Mouse (Mus musculus): Measurements from ENCODE around the gene B430306N03Rik.
"Not testable (repeated sequence)": the region's sequence is repeated elsewhere in the genome, so short reads cannot be mapped to it uniquely, and the experiment has no call there.

B430306N03Rik gene

DNA sequence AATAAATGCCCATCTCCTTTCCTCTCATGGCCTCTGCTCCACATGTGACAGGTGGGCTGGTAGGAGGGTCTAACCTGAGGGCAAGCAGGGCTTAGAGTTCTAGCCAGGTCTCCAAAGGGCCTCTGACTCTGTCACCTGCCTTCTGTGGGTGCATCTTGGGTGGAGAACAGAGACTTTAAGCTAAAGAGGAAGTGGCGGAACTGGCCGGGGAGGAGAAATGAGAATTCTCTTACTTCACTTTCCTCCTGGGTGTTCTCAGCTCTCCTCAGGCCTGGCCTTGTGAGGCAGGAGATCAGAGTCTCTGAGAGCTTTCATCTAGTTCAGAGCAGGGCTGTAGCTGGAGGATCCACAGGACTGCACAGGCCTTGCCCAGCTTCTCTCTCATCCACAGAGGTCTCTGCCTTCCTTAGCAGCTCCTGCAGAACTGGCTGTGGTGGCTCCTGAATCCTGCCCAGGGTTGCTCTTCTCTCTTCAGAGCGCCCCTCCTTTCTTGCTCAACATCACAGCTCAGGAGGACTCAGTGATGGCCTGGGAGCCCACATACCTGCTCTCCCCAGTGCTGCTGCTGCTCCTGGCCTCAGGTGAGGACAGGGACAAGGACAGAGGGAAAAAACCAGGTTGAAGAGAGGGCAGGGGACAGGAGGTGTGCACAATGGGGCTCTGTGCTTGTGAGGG lies at the start of gene B430306N03Rik:
Gene B430306N03Rik (plus strand): TSS at position 237 of the 675 bp plus-strand sequence.
- not testable (repeated sequence) for DNase-seq (ENCODE audit: low spot score)

DNA sequence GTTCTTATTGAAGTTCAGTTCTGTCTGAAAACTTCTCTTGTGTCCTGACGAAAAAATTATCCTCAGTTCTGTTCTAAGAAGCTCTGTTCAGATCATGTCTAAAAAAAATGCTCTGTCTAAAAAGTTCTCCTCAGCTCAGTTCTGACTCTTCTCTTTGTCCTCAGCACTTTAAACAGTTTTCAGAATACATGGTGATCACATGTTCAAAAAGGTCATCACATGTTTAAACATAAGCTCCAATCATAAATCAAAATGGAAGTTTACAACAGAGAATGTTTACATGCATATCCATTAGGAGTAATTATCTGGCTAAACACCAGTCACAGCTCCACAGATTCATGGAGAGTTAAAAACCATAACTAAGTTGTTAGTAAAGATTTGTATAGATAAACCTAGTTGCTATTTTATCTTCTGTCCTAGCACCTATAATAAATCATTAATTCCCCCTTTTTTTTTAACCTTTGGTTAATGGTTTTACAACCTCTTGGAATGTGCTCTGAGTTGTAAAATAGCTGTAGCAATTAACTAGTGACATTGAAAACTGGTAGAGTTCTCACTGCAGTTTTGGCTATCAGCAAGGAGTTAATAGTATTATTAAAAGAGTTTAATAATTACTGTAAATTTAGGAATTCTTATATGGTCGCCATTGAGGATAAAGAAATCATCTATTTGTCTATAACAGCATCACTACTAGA lies 49.2 kb upstream of the B430306N03Rik start:
- no peak for DNase-seq (ENCODE audit: low spot score)

DNA sequence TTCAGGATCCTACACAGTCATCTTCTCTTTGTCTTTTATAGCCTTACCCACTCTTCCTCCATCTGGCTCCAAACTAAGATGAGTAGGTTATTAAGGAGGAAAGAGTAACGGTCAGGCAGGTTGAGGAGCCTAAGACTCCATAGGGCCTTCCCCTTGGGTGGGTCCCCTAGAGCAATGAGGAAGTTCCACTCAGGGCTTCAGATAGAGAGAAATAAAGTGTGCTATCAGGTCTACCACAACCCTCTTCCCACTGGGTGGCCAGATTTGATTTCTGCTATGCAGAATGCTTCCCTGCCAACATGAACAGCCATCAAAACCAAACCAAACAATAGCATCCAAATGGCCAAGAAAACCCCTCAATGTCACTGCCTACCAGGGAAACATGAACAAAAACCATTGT lies 48.4 kb upstream of the B430306N03Rik start:
- DNase-seq (ENCODE audit: low spot score): no peak

DNA sequence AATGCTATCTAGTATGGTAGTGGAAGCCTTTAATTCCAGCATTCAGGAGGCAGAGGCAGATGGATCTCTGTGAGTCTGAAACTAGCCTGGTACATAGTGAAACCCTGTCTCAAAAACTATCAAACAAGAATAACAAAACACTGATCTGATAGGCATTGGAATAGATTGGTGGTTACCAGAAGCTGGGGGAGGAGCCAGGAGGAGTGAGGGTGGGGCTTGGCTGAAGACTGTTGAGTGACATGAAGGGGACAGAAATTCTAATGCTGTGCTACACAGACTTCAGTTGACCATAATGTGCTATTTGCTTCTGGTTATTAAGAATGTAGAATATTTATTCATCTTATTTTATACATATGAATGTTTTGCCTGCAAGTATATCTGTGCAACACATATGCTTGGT lies 47.7 kb upstream of the B430306N03Rik start:
- DNase-seq (ENCODE audit: low spot score): no peak

DNA sequence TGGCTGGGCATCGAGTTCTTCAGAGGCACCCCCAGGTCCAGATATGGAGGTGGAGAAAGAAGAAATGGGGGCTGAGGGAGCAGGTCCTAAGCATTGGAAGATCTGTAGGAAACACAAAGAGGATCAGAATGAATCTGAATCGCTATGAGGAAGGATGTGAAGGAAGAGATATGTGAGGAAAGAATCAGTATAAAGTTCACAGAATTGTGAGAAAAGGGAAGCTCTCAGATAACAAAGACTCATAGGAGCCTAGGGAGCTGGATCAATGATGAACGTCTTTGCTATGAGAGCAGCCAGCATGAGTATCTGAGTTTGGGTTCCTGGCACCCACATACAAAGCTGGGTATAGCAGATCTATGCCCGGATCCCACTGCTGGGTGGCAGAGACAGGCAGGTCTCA lies 46.1 kb upstream of the B430306N03Rik start:
- no peak for DNase-seq (ENCODE audit: low spot score)

DNA sequence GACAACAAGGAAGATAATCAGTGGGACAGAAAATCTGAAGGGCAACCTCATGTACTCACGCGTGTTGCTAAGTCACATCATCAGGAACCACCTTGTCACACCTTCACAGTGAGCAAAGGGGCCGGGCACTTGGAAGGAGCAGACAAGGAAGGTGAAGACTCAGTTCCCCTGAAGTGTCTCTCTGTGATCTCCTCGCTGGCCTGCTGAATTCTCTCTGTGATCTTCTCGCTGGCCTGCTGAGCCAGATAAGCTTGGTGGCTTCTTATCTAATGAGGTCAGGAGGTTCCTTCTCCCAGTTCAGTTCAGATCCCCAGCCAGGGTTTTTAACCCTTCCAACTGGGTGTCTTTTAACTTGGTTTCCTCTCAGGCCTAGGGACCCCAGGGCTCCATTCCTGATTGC lies 43.8 kb upstream of the B430306N03Rik start:
- no peak for DNase-seq (ENCODE audit: low spot score)

DNA sequence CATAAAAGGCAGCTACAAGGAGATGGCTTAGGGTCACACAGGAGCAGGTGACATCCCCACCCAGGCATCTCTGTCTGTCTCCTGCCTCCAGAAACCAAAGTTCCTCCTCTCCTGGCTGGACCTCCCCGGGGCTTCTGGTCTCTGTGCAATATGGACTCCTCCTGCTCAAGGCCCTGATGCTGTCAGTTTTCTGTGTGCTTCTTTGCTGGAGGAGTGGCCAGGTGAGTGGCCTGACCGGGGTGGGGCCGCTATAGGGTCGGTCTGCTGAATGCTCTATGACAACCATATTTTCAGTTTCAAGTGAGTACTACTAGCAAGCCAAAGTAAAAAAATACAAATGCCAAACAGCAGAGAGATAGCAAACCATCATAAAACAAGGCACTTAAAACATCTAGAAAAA lies 43.3 kb upstream of the B430306N03Rik start:
- DNase-seq (ENCODE audit: low spot score): no peak

DNA sequence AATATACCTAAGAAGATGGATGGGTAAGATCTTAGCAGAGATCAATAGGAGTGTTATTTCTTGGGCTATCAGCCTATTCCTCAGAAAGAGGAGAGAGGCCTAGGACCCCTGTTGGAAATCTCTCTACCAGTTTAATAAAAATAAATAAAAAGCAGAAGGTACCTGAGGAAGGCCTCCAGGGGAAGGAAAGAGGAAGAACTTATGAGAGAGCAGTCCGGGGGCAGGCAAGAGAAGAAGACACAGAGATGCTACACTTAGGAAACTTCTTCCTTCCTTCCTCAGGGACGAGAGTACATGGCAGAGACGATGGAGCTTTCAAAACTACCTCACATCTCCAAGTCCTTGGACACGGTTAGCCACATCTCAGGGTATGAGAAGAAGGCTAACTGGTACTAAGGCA lies 41.8 kb upstream of the B430306N03Rik start:
- no peak for DNase-seq (ENCODE audit: low spot score)

DNA sequence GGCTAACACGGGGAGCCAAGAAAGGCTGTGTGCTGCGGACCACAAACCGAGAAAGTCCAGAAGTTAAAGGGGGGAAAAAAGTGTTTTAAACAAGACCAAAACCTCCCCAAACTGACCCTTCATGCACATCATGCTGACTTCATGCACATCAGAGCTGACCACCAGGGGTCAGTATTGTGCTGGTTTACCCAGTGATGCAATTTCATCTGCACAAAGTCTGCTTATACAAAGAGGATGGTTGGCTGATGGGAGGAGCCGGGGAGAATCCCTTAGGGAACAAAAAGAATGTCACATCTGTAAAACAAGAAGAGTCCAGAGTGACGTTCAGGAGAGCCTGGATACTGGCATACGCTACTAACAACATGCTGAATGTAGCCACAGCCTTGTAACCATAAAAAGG lies 41.1 kb upstream of the B430306N03Rik start:
- DNase-seq (ENCODE audit: low spot score): peak; percentile 89

DNA sequence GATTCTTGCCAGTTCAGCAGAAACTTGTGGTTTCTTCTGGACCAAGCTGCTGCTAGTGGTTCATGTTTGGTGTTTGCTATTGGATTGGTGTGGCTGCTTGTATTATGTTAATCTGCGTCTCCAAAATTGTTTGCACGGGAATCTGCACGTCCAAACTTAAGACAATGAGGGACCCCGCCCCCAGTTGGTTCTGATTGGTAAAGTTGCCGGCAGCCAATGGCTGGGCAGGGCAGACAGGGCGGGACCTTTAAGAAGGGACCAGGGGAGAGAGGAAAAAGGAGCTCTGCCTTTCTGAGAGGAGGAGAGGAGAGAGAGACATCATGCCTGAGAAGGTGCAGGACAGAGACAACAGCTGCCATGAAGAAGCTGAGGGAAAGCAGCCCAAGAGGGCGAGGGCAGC lies 40.2 kb upstream of the B430306N03Rik start:
- DNase-seq (ENCODE audit: low spot score): no peak

DNA sequence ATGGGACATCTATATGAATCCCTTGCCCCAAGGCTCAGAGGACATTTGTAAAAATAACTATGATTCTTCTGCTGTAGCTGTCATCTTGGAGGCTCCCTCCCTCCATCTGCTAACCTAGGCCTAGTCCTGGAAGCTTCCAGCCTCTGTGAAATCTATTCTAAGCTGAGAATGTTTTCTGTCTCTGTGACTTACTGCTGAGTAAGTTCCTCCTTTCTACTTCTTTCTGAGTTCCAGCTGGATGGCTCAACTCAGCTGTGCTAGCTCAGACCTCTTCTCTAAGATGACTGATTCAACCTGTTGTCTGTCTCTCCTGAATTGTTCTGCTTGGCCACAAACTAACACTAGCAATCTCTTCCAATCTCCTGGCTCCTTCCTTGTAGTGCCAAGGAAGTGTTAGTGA lies 37.6 kb upstream of the B430306N03Rik start:
- no peak for DNase-seq (ENCODE audit: low spot score)

DNA sequence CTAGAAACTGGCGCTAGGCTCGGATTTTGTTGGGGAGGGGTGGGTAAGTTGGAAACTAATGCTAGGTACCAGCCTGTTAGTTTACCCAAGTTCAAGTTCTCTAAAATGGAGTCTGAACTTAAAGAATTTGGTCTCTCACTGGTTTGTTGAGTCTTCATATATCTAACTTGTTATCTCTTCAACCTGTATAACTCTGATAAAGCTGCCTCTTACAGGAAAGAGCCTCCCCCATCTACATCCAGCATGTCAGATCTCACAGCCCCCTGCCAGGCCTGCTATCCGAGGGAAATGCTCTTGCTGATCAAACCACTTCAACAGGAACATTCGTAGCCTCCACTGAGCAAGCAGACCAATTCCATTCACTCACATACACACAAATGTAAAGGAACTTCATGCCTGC lies 36.9 kb upstream of the B430306N03Rik start:
- DNase-seq (ENCODE audit: low spot score): no peak

DNA sequence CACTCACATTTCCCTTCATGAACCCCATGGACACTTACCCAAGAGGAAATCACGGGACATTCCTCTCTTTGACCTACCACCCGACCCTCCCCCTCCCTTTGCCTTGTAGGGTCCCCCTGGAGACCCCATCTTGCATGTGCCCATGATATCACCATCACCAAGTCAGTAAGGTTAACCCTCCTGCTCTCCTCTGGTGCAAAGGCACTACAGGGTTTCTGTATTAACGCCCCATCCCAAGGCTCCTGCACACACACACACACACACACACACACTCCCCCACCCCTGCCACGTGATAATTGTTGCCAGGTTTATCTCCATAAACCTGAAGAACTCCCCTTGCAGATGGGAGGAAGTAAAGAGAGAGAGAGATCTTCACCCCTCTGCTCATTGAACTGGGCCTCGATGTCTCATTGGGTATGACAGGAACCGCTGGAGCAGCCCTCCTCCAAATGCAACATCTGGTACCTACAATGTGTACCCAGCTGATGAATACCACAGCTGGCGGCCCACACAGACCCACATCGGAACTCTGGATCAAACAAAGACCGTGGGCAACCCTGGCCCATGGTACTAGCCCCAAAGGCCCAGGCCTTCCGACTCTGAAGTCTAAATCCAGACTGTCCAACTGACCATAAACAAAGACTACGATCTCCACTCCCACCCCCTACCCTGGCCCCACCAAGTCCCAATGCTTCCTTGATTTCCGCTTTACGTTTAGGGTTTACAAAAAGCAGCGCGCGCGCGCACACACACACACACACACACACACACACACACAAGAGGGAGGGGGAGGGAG lies 34.8 kb upstream of the B430306N03Rik start:
- DNase-seq (ENCODE audit: low spot score): no peak

DNA sequence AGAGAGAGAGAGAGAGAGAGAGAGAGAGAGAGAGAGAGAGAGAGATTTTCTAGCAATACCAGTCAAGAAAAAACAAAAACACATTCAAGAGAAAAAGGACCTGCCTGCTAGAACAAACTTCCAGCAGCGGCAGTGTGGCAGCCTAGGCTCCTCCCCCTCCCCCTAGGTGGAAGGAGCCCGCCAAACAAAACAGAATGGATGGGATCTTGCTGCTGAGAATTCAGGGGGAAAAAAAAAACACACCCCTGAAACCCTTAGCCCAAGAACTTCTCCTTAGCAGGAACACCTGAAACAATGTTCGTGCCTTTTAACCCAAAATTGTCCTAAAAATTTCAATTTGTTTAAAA lies 34.2 kb upstream of the B430306N03Rik start:
- DNase-seq (ENCODE audit: low spot score): no peak

DNA sequence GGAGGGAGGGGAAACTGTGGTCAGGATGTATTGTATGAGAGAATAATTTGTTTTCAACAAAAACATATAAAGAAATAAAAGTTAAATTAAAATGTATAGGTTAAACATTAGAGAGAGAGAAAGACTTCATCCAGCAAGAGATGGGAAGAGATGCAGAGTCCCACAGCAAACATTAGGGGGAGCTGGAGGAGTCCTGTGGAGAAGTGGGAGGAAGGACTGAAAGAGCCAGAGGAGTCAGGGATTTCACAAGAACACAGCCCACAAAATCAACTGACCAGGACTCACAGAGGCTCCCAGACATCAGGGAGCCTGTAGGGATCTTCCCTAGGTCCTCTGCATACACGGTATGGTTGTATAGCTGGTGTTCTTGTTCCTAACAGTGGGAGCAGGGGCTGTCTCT lies 29.2 kb upstream of the B430306N03Rik start:
- DNase-seq (ENCODE audit: low spot score): no peak

DNA sequence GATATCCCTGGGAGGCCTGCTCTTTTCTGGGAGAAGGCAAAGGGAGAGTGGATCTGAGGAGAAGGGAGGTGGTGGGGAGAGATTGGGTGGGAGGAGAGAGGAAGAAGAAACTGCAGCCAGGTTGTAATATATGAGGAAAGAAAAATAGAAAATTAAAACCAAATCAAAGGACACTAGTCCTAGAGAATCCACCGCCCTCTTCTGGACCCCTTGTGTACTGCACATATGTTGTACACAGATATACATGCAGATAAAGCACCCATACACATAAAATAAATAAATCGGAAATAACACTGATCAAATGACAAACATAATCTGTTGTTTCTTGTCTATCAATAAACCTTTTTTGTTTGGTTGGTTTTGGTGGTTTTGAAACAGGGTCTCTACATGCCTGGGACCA lies 28.7 kb upstream of the B430306N03Rik start:
- DNase-seq (ENCODE audit: low spot score): no peak

DNA sequence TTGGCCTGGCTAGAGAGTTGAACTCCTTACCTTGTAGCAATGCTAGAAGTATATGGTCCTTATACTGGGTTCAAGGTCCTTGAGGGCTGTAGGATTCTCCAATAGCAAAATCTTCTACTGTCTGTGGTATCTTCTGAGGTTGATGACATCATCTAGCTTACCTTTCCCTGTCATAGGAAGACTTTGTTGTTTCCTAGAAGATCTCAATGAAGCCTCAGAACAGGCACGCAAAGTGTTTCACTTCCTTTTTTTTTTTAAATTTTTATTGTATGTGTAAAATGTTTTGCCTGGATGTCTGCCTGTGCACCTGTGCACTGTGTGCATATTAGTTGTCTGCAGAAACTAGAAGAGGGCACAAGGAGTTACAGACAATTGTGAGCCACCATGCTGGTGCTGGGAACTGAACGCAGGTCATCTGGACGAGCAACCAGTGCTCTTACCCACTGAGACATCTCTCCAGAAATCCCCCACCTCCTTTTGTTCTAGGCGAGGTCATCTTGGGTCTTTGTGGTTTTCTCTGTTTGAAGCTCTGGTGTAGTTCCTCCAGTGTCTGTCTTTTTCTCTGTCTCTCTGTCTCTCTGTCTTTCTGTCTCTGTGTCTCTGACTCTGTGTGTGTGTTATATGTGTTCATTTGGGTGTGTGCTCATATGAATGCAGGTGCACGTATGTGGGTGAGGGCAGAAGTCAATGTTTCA lies 22.3 kb upstream of the B430306N03Rik start:
- no peak for DNase-seq (ENCODE audit: low spot score)

DNA sequence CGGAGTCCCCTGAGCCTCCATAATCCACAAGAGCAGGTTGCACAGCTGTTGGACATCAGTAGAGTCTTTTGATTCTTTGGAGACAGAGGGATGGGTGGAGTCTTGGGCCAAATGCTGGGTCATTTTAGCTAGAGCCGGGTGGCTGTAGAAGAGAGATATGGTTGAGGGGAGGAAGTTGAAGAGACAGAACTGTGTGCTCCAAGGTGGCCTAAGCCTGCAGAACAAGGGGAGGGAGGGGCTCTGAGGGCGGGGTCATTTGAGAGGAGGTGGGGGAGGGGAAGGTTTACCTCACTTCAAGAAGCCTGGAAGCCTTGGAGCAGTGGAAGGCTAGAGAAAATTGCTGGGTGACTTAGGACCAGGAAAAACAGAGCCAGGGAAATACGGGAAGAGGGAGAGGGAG lies 16.7 kb upstream of the B430306N03Rik start, which contains the start of gene Treml2:
Gene Treml2 (plus strand): TSS at position 296 of the 400 bp plus-strand sequence.
- DNase-seq (ENCODE audit: low spot score): no peak

DNA sequence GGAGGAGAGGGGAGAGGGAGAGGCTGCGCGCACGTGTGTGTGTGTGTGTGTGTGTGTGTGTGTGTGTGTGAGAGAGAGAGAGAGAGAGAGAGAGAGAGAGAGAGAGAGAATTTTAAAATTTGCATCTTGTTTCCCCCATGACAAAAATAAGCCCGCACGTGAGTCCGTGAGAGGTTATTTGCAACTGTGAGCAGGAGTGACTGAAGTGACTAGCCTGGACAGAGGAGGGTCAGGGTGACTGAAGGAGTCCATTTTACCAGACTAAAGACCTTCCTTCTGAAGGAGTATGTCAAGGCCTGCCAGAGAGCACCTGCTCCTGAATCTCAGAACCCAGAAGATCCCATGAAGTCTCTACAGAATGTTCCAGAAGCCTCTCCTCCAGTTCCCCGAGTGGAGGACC lies 16.2 kb upstream of the B430306N03Rik start:
- DNase-seq (ENCODE audit: low spot score): no peak

DNA sequence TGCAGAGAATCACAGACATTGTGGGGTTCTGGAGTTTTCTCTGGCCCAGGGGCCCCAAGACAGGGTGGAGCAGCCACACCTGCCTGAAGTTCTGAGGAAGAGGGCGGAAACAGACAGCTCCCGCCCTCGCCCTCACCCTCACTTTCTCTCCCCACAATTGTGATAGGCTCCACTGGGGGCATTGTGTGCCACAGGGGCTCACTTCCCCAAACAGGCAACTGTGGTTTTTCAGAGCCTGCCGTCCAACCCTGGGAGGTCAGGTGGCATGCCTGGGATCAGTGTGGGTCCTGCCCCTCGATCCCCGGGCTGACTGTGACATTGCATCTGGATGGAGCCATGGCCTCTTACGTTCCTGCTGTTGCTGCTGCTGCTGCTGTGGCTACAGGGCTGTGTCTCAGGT lies 15.7 kb upstream of the B430306N03Rik start:
- DNase-seq (ENCODE audit: low spot score): peak; percentile 23

DNA sequence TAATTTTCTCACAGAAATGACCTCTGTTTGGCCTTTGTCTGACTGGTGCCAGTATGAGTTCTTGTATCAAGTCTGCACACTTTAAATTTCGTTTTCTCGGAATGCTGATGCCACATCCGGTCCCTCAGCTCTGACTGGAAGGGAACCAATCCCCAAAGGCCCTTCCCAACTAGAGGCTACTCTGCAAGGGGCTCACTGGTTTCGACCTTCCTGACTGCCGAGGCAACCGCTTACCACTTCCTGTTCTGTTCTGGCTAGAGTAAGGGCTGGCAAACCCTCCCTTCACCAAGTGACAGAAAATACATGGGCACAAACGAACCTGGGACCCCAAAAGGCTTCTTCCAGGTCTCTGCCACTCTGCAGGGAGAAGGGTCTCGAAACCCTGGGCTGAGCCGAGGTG lies 15.1 kb upstream of the B430306N03Rik start:
- peak; percentile 15 for DNase-seq (ENCODE audit: low spot score)

DNA sequence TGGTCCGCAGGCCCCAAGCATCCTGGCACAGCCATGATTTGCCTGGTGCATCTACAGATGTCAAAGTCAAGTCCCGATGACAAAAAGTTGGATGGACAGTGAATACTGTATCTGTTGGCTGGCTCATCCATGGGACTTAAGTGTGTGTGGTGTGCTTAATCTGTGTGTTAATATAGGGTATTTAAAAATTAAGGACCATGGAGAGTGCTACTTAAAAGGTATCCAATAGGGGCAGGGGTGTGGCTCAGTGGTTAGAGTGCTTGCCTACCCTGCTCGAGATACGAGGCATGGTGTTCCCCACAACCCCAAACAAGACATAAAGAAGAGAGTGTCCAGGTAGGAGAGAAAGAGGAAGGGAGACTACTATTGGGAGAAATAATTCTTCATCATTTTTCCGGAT lies 14.1 kb upstream of the B430306N03Rik start:
- no peak for DNase-seq (ENCODE audit: low spot score)

DNA sequence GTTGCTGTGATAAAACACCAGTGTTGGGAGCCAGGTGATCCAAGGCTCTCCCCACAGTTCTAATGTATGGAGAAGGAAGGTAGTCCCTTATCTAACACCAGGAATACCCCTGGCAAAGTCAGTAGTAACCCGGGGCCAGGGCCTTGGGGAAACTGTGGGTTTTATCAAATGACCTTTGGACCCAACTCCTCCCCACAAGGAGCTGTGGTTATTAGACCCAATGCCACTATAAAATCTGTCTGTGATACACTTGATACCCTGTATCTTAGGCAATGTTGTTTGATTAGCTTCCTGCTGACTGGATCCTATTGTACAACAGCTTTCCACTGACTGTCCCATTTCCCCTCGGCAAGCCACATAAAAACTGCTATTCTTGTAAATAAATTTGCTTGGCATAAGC lies 3.8 kb upstream of the B430306N03Rik start:
- DNase-seq (ENCODE audit: low spot score): no peak

All from layer of hippocampus, adult 11-12 months (tissue).